Mouse (Mus musculus) bone marrow, adult 2 months (tissue): ENCODE data around the gene Sltm.

Experiments used
- CTCF ChIP-seq: fragments of 200-500 bp; IDR thresholded peaks from 2 replicates; pipeline ENCODE4 v1.5.1; 2011; ENCODE audit warnings: low read length, control low read depth; ENCODE audit not compliant: control insufficient read depth, insufficient read depth
- POLR2A ChIP-seq: fragments of 200-500 bp; IDR thresholded peaks from 2 replicates; pipeline ENCODE4 v1.6.1; 2011; ENCODE audit warnings: low read depth, mild to moderate bottlenecking, control low read depth, low read length, borderline replicate concordance; ENCODE audit not compliant: control insufficient read depth

DNA sequence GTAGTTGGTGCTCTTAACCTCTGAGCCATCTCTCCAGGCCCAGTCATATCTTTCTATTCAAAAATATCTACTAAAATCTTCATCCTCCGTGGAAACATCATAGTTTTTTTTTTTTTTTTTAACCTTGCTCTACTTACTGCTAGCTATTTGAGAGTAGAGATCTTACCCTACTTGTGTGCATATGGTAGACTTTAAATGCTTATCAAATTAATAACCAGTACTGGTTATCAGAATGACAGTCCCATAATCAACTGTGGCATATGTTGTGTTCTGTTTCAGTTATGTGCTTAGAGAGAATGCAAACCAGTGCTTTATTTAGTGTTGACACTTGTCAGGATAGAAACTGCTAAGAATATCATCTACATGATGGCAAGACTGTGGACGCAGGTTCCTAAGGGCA lies 35.6 kb downstream of the Sltm start:
- TF ChIP-seq CTCF: no peak
- TF ChIP-seq POLR2A: no peak
